Mouse (Mus musculus) embryonic fibroblast, embryonic 13.5 days (primary cell): ENCODE results near the gene Sowahc.

Source experiments
- CTCF ChIP-seq: IDR thresholded peaks from 2 replicates; pipeline ENCODE4 v1.5.1; 2011; ENCODE audit warnings: mild to moderate bottlenecking, control low read depth, low read length, moderate library complexity, borderline replicate concordance; ENCODE audit not compliant: insufficient read depth
- POLR2A ChIP-seq: IDR thresholded peaks from 2 replicates; pipeline ENCODE4 v1.6.1; 2011; ENCODE audit warnings: low read depth, mild to moderate bottlenecking, control low read depth, low read length, moderate library complexity

- TF ChIP-seq CTCF, result no peak
- TF ChIP-seq POLR2A, result no peak
Measured at GRCm38 (mm10) chr10:59267275-59267674, 45.5 kb downstream of the Sowahc start.
